ENCODE assay signal across 11 mouse cellular contexts in the genomic region with DNA sequence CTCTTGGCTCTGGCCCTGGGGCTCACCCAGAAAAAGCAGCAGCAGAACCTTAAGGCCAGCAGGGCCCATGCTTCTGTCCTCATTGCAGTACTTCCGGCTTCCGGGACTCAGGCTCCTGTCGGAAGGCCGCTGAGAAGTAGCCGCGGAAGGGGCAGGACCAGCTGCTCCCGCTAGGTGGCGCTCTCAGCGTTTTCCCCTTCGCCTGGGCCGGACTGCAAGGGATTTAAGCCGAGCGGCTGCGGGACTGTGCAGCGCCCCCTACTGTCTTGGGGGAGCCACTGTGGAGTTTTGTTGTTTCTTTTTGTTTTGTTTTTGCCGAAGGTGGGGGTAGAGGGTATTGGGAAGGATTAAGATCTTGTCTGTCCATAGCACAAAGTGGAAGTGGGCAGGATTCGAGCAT. TPM values are rescaled to one million over a fixed set of nuclear protein-coding genes. Genes with fewer than 3 reads are reported as not detected.
DNase-seq lines count a peak whose midpoint lies in the region; ATAC-seq and TF ChIP-seq lines count a peak whose summit lies in the region.
"Had no signal": no experiment of that assay in that cellular context is flagged by ENCODE, and none has a peak within 500 bp of the region (broad histone marks: within the 10 kb centered on the region; RNA-seq: fewer than 3 reads in every experiment).

A gene (minus strand): TSS at position 69 of the 400 bp plus-strand sequence.

- no peak for ATAC-seq in CD4-positive, CD25-positive, alpha-beta regulatory T cell, adult 4 months
- peak; percentile 38; the same call in 1 of the 2 replicates for ATAC-seq in erythroblast, adult 5-6 weeks (replicated peaks; ENCODE audit: low FRiP score, poor library complexity, severe bottlenecking)

- H3K27ac ChIP-seq in olfactory bulb, adult 2 months (ENCODE audit: insufficient read depth, low read depth, low read length) = no peak within 1 kb of the TSS
- H3K27ac ChIP-seq: limb, embryonic 13.5 days; neural tube, embryonic 15.5 days had no signal

- peak; percentile 15 for DNase-seq in CD4-positive, CD25-positive, alpha-beta regulatory T cell, adult 2 months (ENCODE audit: low read depth, low spot score)
- peak; percentile 34 for DNase-seq in kidney, postnatal 10 days
- DNase-seq in kidney, adult 8-10 months = no peak
- no peak for DNase-seq in cerebellum, adult 11 months
- no peak for DNase-seq in right cerebral cortex, adult 18-20 months

- no peak for TF ChIP-seq POLR2A in olfactory bulb, adult 2 months (IDR thresholded peaks at IDR 0.05; ENCODE audit: insufficient read depth, low read depth, low read length)

- no peaks in the 10 kb centered on the region for H3K4me1 ChIP-seq in olfactory bulb, adult 2 months (ENCODE audit: control insufficient read depth, insufficient read depth, low read length)
- H3K4me1 ChIP-seq: neural tube, embryonic 15.5 days had no signal

- TF ChIP-seq CTCF in olfactory bulb, adult 2 months (IDR thresholded peaks at IDR 0.05; ENCODE audit: insufficient read depth, low read depth, low read length) = peak; percentile 27; the same call in 1 of the 2 replicates

- 83% methylated on average over 17 of the region's 17 CpGs for WGBS in olfactory bulb, adult 2 months

- H3K4me3 ChIP-seq in olfactory bulb, adult 2 months (ENCODE audit: insufficient read depth, low read depth, low read length) = no peak within 1 kb of the TSS
- H3K4me3 ChIP-seq: limb, embryonic 13.5 days; neural tube, embryonic 15.5 days had no signal

RNA-seq across cellular contexts. Expression of the gene that starts here (rescaled TPM):
- polyA plus RNA-seq in CD4-positive, CD25-positive, alpha-beta regulatory T cell, adult 4 months (2017; shearing (Covaris generic)) = not detected
- not detected in 2 replicates for total RNA-seq in erythroblast, adult 5-6 weeks (2015; ENCODE audit: low replicate concordance)
- not detected in 2 replicates for total RNA-seq in erythroblast, adult 5-6 weeks (2017; ENCODE audit: low replicate concordance)
- polyA plus RNA-seq in olfactory bulb, adult 2 months (2012; ENCODE audit: insufficient read depth, insufficient read length, low replicate concordance, missing spikeins) = not detected in 2 replicates
- polyA plus RNA-seq: heart, embryonic 14.5 days; limb, embryonic 13.5 days; neural tube, embryonic 15.5 days had no signal

Comparison
In these comparisons a context has a peak if more than half of its experiments do, and no peak if none do; other contexts are left out.
1. DNase-seq: peak in CD4-positive, CD25-positive, alpha-beta regulatory T cell, adult 2 months (single experiment) and kidney, postnatal 10 days (single experiment); none in kidney, adult 8-10 months (0 of 2), cerebellum, adult 11 months (single experiment) and right cerebral cortex, adult 18-20 months (single experiment).
2. Peak in ATAC-seq in erythroblast, adult 5-6 weeks; RNA of the gene not detected or under 1 TPM.